Mouse (Mus musculus) CH12.LX (cell line): ENCODE measurements at regions not wholly inside any gene's neighbourhood (a gene's known extent, or its start where the extent isn't known, plus 50 kb on each side); places are given as distances from the start of the nearest gene placed in this dataset.

Source experiments
- DNase-seq: peaks from one replicate; pipeline ENCODE4 v3.0.0-alpha.2; 2013; ENCODE audit errors: extremely low read depth
- H3K27ac ChIP-seq: 2 replicates; pipeline ENCODE4 v1.5.1; 2012; ENCODE audit warnings: low read depth, mild to moderate bottlenecking, control low read depth, moderate library complexity; ENCODE audit not compliant: insufficient read depth
- H3K27me3 ChIP-seq: replicated peaks from 2 replicates; pipeline ENCODE3; 2012; ENCODE audit warnings: inconsistent platforms
- H3K36me3 ChIP-seq, 2 experiments: replicated peaks in 1 of 2; 2 replicates each; pipeline versions ENCODE3 to v1.6.1; 2012; ENCODE audit warnings: inconsistent platforms in 1 of 2, low read length in 1 of 2, mild to moderate bottlenecking in 1 of 2, mixed read lengths in 1 of 2, moderate library complexity in 1 of 2; ENCODE audit not compliant: control insufficient read depth in 1 of 2, insufficient read depth in 1 of 2
- H3K4me1 ChIP-seq, 2 experiments: 2 replicates each; pipeline ENCODE4 v1.6.1; 2012; ENCODE audit warnings: inconsistent platforms in 1 of 2, moderate library complexity in 1 of 2; ENCODE audit not compliant: insufficient read depth in 2 of 2, control insufficient read depth in 1 of 2
- H3K4me2 ChIP-seq: 2 replicates; pipeline ENCODE4 v1.6.1; 2012; ENCODE audit warnings: low read depth, mild to moderate bottlenecking, control low read depth; ENCODE audit not compliant: poor library complexity, insufficient read depth, severe bottlenecking
- H3K4me3 ChIP-seq, 3 experiments: fragments of 150-350 bp in 1 of 3; sonication (generic) in 1 of 3; replicated peaks in 1 of 3; 2 replicates each; pipeline versions ENCODE3 to v1.5.1; 2011 to 2012; ENCODE audit warnings: low read depth in 2 of 3, low read length in 2 of 3, mild to moderate bottlenecking in 2 of 3, moderate library complexity in 2 of 3, control low read depth in 1 of 3, improper control_type of control experiment in 1 of 3, inconsistent platforms in 1 of 3, mixed read lengths in 1 of 3; ENCODE audit not compliant: poor library complexity in 1 of 3
- H3K79me2 ChIP-seq: replicated peaks from 2 replicates; pipeline ENCODE4 v1.6.1; 2012; ENCODE audit warnings: mild to moderate bottlenecking, moderate library complexity; ENCODE audit not compliant: control insufficient read depth, poor library complexity, insufficient read depth, severe bottlenecking; ENCODE audit errors: extremely low read depth
- H3K9ac ChIP-seq: 2 replicates; pipeline ENCODE4 v1.6.1; 2012; ENCODE audit warnings: low read depth, mild to moderate bottlenecking, control low read depth, moderate library complexity; ENCODE audit not compliant: insufficient read depth
- H3K9me3 ChIP-seq: replicated peaks from 2 replicates; pipeline ENCODE3; 2012; ENCODE audit warnings: low read length, inconsistent platforms, mixed read lengths
- CHD1 ChIP-seq: IDR thresholded peaks from 2 replicates; pipeline ENCODE4 v1.6.1; 2012; ENCODE audit warnings: low read depth, low read length, improper control_type of control experiment, inconsistent platforms
- CHD2 ChIP-seq: IDR thresholded peaks from 2 replicates; pipeline ENCODE4 v1.6.1; 2011; ENCODE audit warnings: low read length, improper control_type of control experiment
- E2F4 ChIP-seq: IDR thresholded peaks from 2 replicates; pipeline ENCODE4 v1.6.1; 2011; ENCODE audit warnings: low read depth, low read length, improper control_type of control experiment; ENCODE audit not compliant: insufficient replicate concordance
- ELF1 ChIP-seq: IDR thresholded peaks from 2 replicates; pipeline ENCODE4 v1.6.1; 2014; ENCODE audit warnings: low read depth, mild to moderate bottlenecking, inconsistent platforms, low read length, improper control_type of control experiment
- EP300 ChIP-seq: IDR thresholded peaks from 2 replicates; pipeline ENCODE4 v1.6.1; 2011; ENCODE audit warnings: low read length, improper control_type of control experiment
- ETS1 ChIP-seq: conservative IDR thresholded peaks from 2 replicates; pipeline ENCODE4 v1.6.1; 2012; ENCODE audit warnings: low read depth, mild to moderate bottlenecking, inconsistent platforms, low read length, improper control_type of control experiment, moderate library complexity
- GABPA ChIP-seq: IDR thresholded peaks from 2 replicates; pipeline ENCODE4 v1.6.1; 2012; ENCODE audit warnings: low read depth, low read length, improper control_type of control experiment, inconsistent platforms; ENCODE audit not compliant: insufficient replicate concordance
- HCFC1 ChIP-seq: IDR thresholded peaks from 2 replicates; pipeline ENCODE4 v1.6.1; 2012; ENCODE audit warnings: low read depth, mild to moderate bottlenecking, inconsistent platforms, low read length, improper control_type of control experiment
- IRF4 ChIP-seq: IDR thresholded peaks from 2 replicates; pipeline ENCODE4 v1.6.1; 2014; ENCODE audit warnings: low read depth, mild to moderate bottlenecking, inconsistent platforms, low read length, improper control_type of control experiment
- JUND ChIP-seq: conservative IDR thresholded peaks from 2 replicates; pipeline ENCODE4 v1.6.1; 2011; ENCODE audit warnings: low read depth, low read length, improper control_type of control experiment
- MAFK ChIP-seq: IDR thresholded peaks from 2 replicates; pipeline ENCODE4 v1.6.1; 2011; ENCODE audit warnings: low read length, improper control_type of control experiment; ENCODE audit not compliant: insufficient replicate concordance
- MAX ChIP-seq: IDR thresholded peaks from 2 replicates; pipeline ENCODE4 v1.6.1; 2011; ENCODE audit warnings: low read length, improper control_type of control experiment
- MEF2A ChIP-seq: IDR thresholded peaks from 2 replicates; pipeline ENCODE4 v1.6.1; 2014; ENCODE audit warnings: low read depth, mild to moderate bottlenecking, inconsistent platforms, low read length, improper control_type of control experiment, borderline replicate concordance
- MYC ChIP-seq: IDR thresholded peaks from 2 replicates; pipeline ENCODE4 v1.6.1; 2011; ENCODE audit warnings: low read depth, mild to moderate bottlenecking, improper control_type of control experiment, low read length
- NELFE ChIP-seq: IDR thresholded peaks from 2 replicates; pipeline ENCODE4 v1.6.1; 2011; ENCODE audit warnings: low read depth, low read length, improper control_type of control experiment
- NRF1 ChIP-seq: IDR thresholded peaks from 2 replicates; pipeline ENCODE4 v1.6.1; 2014; ENCODE audit warnings: low read depth, mild to moderate bottlenecking, inconsistent platforms, low read length, improper control_type of control experiment, moderate library complexity
- PAX5 ChIP-seq: IDR thresholded peaks from 2 replicates; pipeline ENCODE4 v1.6.1; 2012; ENCODE audit warnings: low read length, inconsistent platforms, mixed read lengths
- SMC3 ChIP-seq: IDR thresholded peaks from 2 replicates; pipeline ENCODE4 v1.6.1; 2011; ENCODE audit warnings: low read depth, low read length, improper control_type of control experiment
- TBP ChIP-seq: conservative IDR thresholded peaks from 2 replicates; pipeline ENCODE4 v1.6.1; 2011; ENCODE audit warnings: low read depth, low read length, improper control_type of control experiment
- USF1 ChIP-seq: IDR thresholded peaks from 2 replicates; pipeline ENCODE4 v1.6.1; 2014; ENCODE audit warnings: low read depth, mild to moderate bottlenecking, inconsistent platforms, low read length, improper control_type of control experiment
- USF2 ChIP-seq: conservative IDR thresholded peaks from 2 replicates; pipeline ENCODE4 v1.6.1; 2011; ENCODE audit warnings: low read depth, low read length, improper control_type of control experiment
- ZC3H11A ChIP-seq: IDR thresholded peaks from 2 replicates; pipeline ENCODE4 v1.6.1; 2012; ENCODE audit warnings: low read depth, mild to moderate bottlenecking, inconsistent platforms, low read length, improper control_type of control experiment
- ZKSCAN1 ChIP-seq: IDR thresholded peaks from 2 replicates; pipeline ENCODE4 v1.6.1; 2012; ENCODE audit warnings: low read depth, inconsistent platforms, low read length, improper control_type of control experiment, borderline replicate concordance
- ZMIZ1 ChIP-seq: IDR thresholded peaks from 2 replicates; pipeline ENCODE4 v1.6.1; 2012; ENCODE audit warnings: low read depth, mild to moderate bottlenecking, inconsistent platforms, low read length, improper control_type of control experiment
- dilution Hi-C: fragments of 300-500 bp; cut with MboI; formaldehyde crosslinking; loops from 2 replicates; pipeline ENCODE4 v1.14.3; 2020; ENCODE audit warnings: low sequenced_read_pairs; ENCODE audit not compliant: extremely low pct_unique_long_range_greater_than_20kb, extremely low pct_ligation_motif_present
- in situ Hi-C: fragments of 300-500 bp; cut with MboI; formaldehyde crosslinking; loops from 3 replicates; pipeline ENCODE4 v1.14.3; 2019; ENCODE audit warnings: low sequenced_read_pairs, low pct_ligation_motif_present, low pct_unique_long_range_greater_than_20kb, mixed read lengths

DNA sequence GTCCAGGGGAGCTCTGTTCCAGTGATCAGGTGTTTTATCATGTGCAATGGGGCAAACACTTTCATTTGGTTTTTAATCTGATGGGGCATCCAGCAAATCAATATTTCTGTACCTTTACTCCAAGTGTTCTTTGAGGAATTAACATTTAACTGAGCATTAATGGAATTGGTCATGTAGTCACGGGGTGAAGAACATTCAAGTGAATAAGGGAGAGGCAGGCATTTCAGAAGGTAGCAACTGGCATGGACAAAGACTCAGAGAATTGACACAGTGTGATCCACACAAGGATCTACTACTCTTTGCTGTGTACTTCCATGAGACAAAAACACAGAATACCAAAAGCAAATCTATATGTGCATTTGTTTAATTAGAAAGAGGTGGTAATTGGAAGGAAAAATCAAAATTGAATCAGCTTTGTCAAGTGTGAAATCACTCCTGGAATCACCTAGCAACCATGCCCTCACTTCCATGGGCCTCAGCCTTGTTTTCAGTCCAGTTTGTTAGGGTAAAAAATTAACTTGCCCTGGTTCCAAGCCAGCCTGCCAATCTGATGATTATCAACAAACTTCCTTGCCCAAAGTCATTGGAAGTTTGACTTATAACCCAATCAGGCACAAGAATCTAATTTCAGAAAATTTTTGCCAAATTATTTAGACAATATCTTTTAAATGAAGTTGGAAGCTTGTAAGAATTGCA, 529.6 kb downstream of the Gabrg2 start:
- DNase-seq: no peak
- dilution Hi-C loops: no loop called here
- no peak overlapping the region for H3K27ac ChIP-seq
- TF ChIP-seq ETS1 (no peak), ZC3H11A (no peak), TBP (no peak), HCFC1 (no peak), PAX5 (no peak), NELFE (no peak), E2F4 (no peak), MEF2A (no peak), CHD1 (no peak), ELF1 (no peak), SMC3 (no peak), CHD2 (no peak), MYC (no peak), USF1 (no peak), ZMIZ1 (no peak), JUND (no peak), GABPA (no peak), MAFK (no peak), NRF1 (no peak)
- H3K4me2 ChIP-seq: no peak overlapping the region
- no peak overlapping the region for H3K4me3 ChIP-seq
- H3K27me3 ChIP-seq: no peaks in the 10 kb centered on the region
- H3K9ac ChIP-seq: no peak overlapping the region
- H3K36me3 ChIP-seq: no peaks in the 10 kb centered on the region
- H3K9me3 ChIP-seq: no peaks in the 10 kb centered on the region
- no peaks in the 10 kb centered on the region for H3K79me2 ChIP-seq
- in situ Hi-C loops: no loop called here
- H3K4me1 ChIP-seq: no peaks in the 10 kb centered on the region

DNA sequence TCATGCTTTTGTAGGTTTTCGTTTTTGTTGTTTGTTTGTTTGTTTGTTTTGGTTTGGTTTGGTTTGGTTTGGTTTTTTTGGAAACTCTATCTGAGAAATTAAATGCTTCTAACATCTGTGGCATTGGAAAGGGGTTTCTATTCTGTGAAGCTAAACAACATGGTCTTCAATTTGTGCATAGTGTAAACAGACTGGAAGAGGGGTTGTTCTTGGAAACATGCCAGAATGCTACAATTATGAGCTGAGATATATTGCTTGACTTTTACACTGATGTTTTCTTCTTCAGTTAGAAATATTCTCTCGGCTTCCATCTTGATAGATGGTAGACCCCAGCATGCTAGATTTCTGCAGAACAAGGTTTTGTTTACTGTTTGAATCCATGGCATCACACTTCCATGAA, 533.3 kb downstream of the Gabrg2 start:
- TF ChIP-seq NRF1: no peak
- TF ChIP-seq ZKSCAN1: no peak
- TF ChIP-seq JUND: no peak
- TF ChIP-seq MAX: no peak
- no peak for TF ChIP-seq MEF2A
- no peak for TF ChIP-seq ELF1
- no peak for TF ChIP-seq USF2
- TF ChIP-seq IRF4: no peak
- TF ChIP-seq EP300: no peak
- no peaks in the 10 kb centered on the region for H3K36me3 ChIP-seq
- in situ Hi-C loops: no loop called here
- H3K9me3 ChIP-seq: no peaks in the 10 kb centered on the region
- H3K4me3 ChIP-seq: no peak overlapping the region
- H3K4me2 ChIP-seq: no peak overlapping the region
- no peaks in the 10 kb centered on the region for H3K27me3 ChIP-seq
- H3K4me1 ChIP-seq: no peaks in the 10 kb centered on the region
- dilution Hi-C loops: no loop called here
- no peak for DNase-seq
- no peaks in the 10 kb centered on the region for H3K79me2 ChIP-seq
- no peak overlapping the region for H3K27ac ChIP-seq
- H3K9ac ChIP-seq: no peak overlapping the region
